ENCODE assay signal across 8 mouse cellular contexts in genomic region chr2:92427882-92428281, GRCm38 (mm10). TPM values are rescaled to one million over a fixed set of nuclear protein-coding genes. Genes with fewer than 3 reads are reported as not detected.
DNase-seq lines count a peak whose midpoint lies in the region; ATAC-seq lines count a peak whose summit lies in the region.

No protein-coding gene starts in this region.

- 72% methylated on average over 6 of the region's 6 CpGs for WGBS in limb, embryonic 11.5 days
- whole genome bisulfite sequencing in limb, embryonic 10.5 days: 72% methylated on average over 6 of the region's 6 CpGs
- WGBS in embryonic facial prominence, embryonic 13.5 days: 38% methylated on average over 6 of the region's 6 CpGs
- 38% methylated on average over 6 of the region's 6 CpGs for WGBS in heart, embryonic 13.5 days
- WGBS in liver, embryonic 16.5 days (ENCODE audit: insufficient replicate concordance): 59% methylated on average over 6 of the region's 6 CpGs

- no peak overlapping the region for H3K9ac ChIP-seq in limb, embryonic 11.5 days (ENCODE audit: low read length)
- no peak overlapping the region for H3K9ac ChIP-seq in embryonic facial prominence, embryonic 13.5 days
- H3K9ac ChIP-seq in heart, embryonic 13.5 days: peak overlapping the region; percentile 37; the same call in 1 of the 2 replicates
- 0 out of 2 replicates have a peak overlapping the region, but pooled peaks have one; percentile 12 for H3K9ac ChIP-seq in liver, embryonic 16.5 days (ENCODE audit: low read depth, low read length)

- no peaks in the 10 kb centered on the region for H3K9me3 ChIP-seq in limb, embryonic 11.5 days (ENCODE audit: control insufficient read depth, low read length)
- H3K9me3 ChIP-seq in limb, embryonic 10.5 days (replicated peaks): no peaks in the 10 kb centered on the region
- no peaks in the 10 kb centered on the region for H3K9me3 ChIP-seq in embryonic facial prominence, embryonic 13.5 days
- H3K9me3 ChIP-seq in heart, embryonic 13.5 days: no peaks in the 10 kb centered on the region
- H3K9me3 ChIP-seq in liver, embryonic 16.5 days (replicated peaks; ENCODE audit: control insufficient read depth, low read length): no peaks in the 10 kb centered on the region

- no peaks in the 10 kb centered on the region for H3K27me3 ChIP-seq in limb, embryonic 11.5 days (ENCODE audit: control insufficient read depth, insufficient read depth, low read length)
- no peaks in the 10 kb centered on the region for H3K27me3 ChIP-seq in limb, embryonic 10.5 days (ENCODE audit: low read depth, poor library complexity, severe bottlenecking)
- H3K27me3 ChIP-seq in embryonic facial prominence, embryonic 13.5 days: no peaks in the 10 kb centered on the region
- no peaks in the 10 kb centered on the region for H3K27me3 ChIP-seq in heart, embryonic 13.5 days (replicated peaks)
- H3K27me3 ChIP-seq in liver, embryonic 16.5 days (ENCODE audit: control insufficient read depth, insufficient read depth, low read depth, low read length): no peaks in the 10 kb centered on the region

- H3K27ac ChIP-seq in limb, embryonic 11.5 days (replicated peaks; ENCODE audit: low read depth, low read length): no peak overlapping the region
- H3K27ac ChIP-seq in limb, embryonic 10.5 days: no peak overlapping the region
- peak overlapping the region; percentile 71 for H3K27ac ChIP-seq in embryonic facial prominence, embryonic 13.5 days
- peak overlapping the region; percentile 55 for H3K27ac ChIP-seq in heart, embryonic 13.5 days (replicated peaks)
- H3K27ac ChIP-seq in liver, embryonic 16.5 days (ENCODE audit: low read length): no peak overlapping the region

- no peak for DNase-seq in limb, embryonic 11.5 days (ENCODE audit: low spot score)
- no peak for DNase-seq in limb, embryonic 10.5 days (ENCODE audit: low spot score)
- peak; percentile 83 to 93 for DNase-seq in kidney, postnatal 36 days
- peak; percentile 76 to 87 for DNase-seq in right cerebral cortex, postnatal 36 days (ENCODE audit: low spot score in 2 of 2)

- peaks cover 17% of the 10 kb centered on the region for H3K4me1 ChIP-seq in limb, embryonic 11.5 days (ENCODE audit: control insufficient read depth, insufficient read depth, low read length)
- peaks cover 29% of the 10 kb centered on the region for H3K4me1 ChIP-seq in limb, embryonic 10.5 days
- peaks cover 69% of the 10 kb centered on the region for H3K4me1 ChIP-seq in embryonic facial prominence, embryonic 13.5 days
- H3K4me1 ChIP-seq in heart, embryonic 13.5 days: peaks cover 100% of the 10 kb centered on the region
- peaks cover 50% of the 10 kb centered on the region for H3K4me1 ChIP-seq in liver, embryonic 16.5 days (ENCODE audit: control insufficient read depth, low read depth, low read length)

- ATAC-seq in limb, embryonic 11.5 days (ENCODE audit: insufficient number of reproducible peaks, low FRiP score, low TSS enrichment, low read depth): peak; percentile 48; the same call in 1 of the 2 replicates
- peak; percentile 80 for ATAC-seq in embryonic facial prominence, embryonic 13.5 days (ENCODE audit: insufficient number of reproducible peaks, insufficient read depth, low FRiP score, low TSS enrichment, low read depth)
- peak; percentile 26; the same call in 1 of the 2 replicates for ATAC-seq in heart, embryonic 13.5 days (ENCODE audit: extremely low read depth, insufficient number of reproducible peaks, low FRiP score, low TSS enrichment)
- peak; percentile 67 for ATAC-seq in liver, embryonic 16.5 days (ENCODE audit: low read depth)
- ATAC-seq in megakaryocyte-erythroid progenitor cell, adult 5-6 weeks (replicated peaks; ENCODE audit: low FRiP score, low TSS enrichment, poor library complexity, severe bottlenecking): no peak

- no peaks in the 10 kb centered on the region; the same call in 1 of the 2 replicates for H3K36me3 ChIP-seq in limb, embryonic 11.5 days (ENCODE audit: control insufficient read depth, insufficient read depth, low read length)
- peaks cover 39% of the 10 kb centered on the region for H3K36me3 ChIP-seq in limb, embryonic 10.5 days
- peaks cover 35% of the 10 kb centered on the region for H3K36me3 ChIP-seq in embryonic facial prominence, embryonic 13.5 days
- H3K36me3 ChIP-seq in heart, embryonic 13.5 days: peaks cover 26% of the 10 kb centered on the region
- H3K36me3 ChIP-seq in liver, embryonic 16.5 days (ENCODE audit: control insufficient read depth, insufficient read depth): peaks cover 21% of the 10 kb centered on the region

- no peak overlapping the region for H3K4me2 ChIP-seq in limb, embryonic 11.5 days (ENCODE audit: low read depth, severe bottlenecking)
- H3K4me2 ChIP-seq in embryonic facial prominence, embryonic 13.5 days: no peak overlapping the region
- H3K4me2 ChIP-seq in heart, embryonic 13.5 days: 0 out of 2 replicates have a peak overlapping the region, but pooled peaks have one; percentile 4
- H3K4me2 ChIP-seq in liver, embryonic 16.5 days (ENCODE audit: low read depth, low read length): no peak overlapping the region

- no peak overlapping the region for H3K4me3 ChIP-seq in limb, embryonic 11.5 days (ENCODE audit: low read depth, low read length)
- H3K4me3 ChIP-seq in limb, embryonic 10.5 days: no peak overlapping the region
- no peak overlapping the region for H3K4me3 ChIP-seq in embryonic facial prominence, embryonic 13.5 days
- no peak overlapping the region for H3K4me3 ChIP-seq in heart, embryonic 13.5 days
- H3K4me3 ChIP-seq in liver, embryonic 16.5 days (ENCODE audit: low read depth, low read length): no peak overlapping the region

RNA-seq across cellular contexts. Expression of gene Cry2, which starts 6.0 kb away (rescaled TPM):
- 18.0 and 18.1 TPM in 2 replicates for polyA plus RNA-seq in limb, embryonic 11.5 days (2014; fragmentation: Nextera tagmentation; extraction: Ambion mirVana)
- polyA plus RNA-seq in limb, embryonic 10.5 days (2016; fragmentation: Nextera tagmentation; extraction: Ambion mirVana): 19.0 and 25.2 TPM in 2 replicates
- polyA plus RNA-seq in embryonic facial prominence, embryonic 13.5 days (2015; fragmentation: Nextera tagmentation; extraction: Ambion mirVana): 22.9 and 28.2 TPM in 2 replicates
- 18.6 and 19.0 TPM in 2 replicates for polyA plus RNA-seq in heart, embryonic 13.5 days (2015; fragmentation: Nextera tagmentation; extraction: Ambion mirVana)
- polyA plus RNA-seq in liver, embryonic 16.5 days (2015; fragmentation: Nextera tagmentation; extraction: Ambion mirVana): 13.6 and 15.0 TPM in 2 replicates
- total RNA-seq in megakaryocyte-erythroid progenitor cell, adult 5-6 weeks (2014; fragmentation: Nextera tagmentation): 16.1 and 21.0 TPM in 2 replicates
- total RNA-seq in megakaryocyte-erythroid progenitor cell, adult 5-6 weeks (2017): 8.4 and 9.6 TPM in 2 replicates

RNA-seq across cellular contexts. Expression of gene Mapk8ip1, which starts 26.8 kb away (rescaled TPM):
- polyA plus RNA-seq in limb, embryonic 11.5 days (2014; fragmentation: Nextera tagmentation; extraction: Ambion mirVana): 15.1 and 19.9 TPM in 2 replicates
- polyA plus RNA-seq in limb, embryonic 10.5 days (2016; fragmentation: Nextera tagmentation; extraction: Ambion mirVana): 28.5 and 36.3 TPM in 2 replicates
- 22.0 and 23.9 TPM in 2 replicates for polyA plus RNA-seq in embryonic facial prominence, embryonic 13.5 days (2015; fragmentation: Nextera tagmentation; extraction: Ambion mirVana)
- 6.5 and 7.5 TPM in 2 replicates for polyA plus RNA-seq in heart, embryonic 13.5 days (2015; fragmentation: Nextera tagmentation; extraction: Ambion mirVana)
- 1.2 and 1.8 TPM in 2 replicates for polyA plus RNA-seq in liver, embryonic 16.5 days (2015; fragmentation: Nextera tagmentation; extraction: Ambion mirVana)
- total RNA-seq in megakaryocyte-erythroid progenitor cell, adult 5-6 weeks (2014; fragmentation: Nextera tagmentation): not detected in 2 replicates
- total RNA-seq in megakaryocyte-erythroid progenitor cell, adult 5-6 weeks (2017): not detected in 2 replicates

RNA-seq across cellular contexts. Expression of gene Slc35c1, which starts 32.5 kb away (rescaled TPM):
- 8.2 and 9.8 TPM in 2 replicates for polyA plus RNA-seq in limb, embryonic 11.5 days (2014; fragmentation: Nextera tagmentation; extraction: Ambion mirVana)
- 11.1 and 11.2 TPM in 2 replicates for polyA plus RNA-seq in limb, embryonic 10.5 days (2016; fragmentation: Nextera tagmentation; extraction: Ambion mirVana)
- polyA plus RNA-seq in embryonic facial prominence, embryonic 13.5 days (2015; fragmentation: Nextera tagmentation; extraction: Ambion mirVana): 10.0 and 10.6 TPM in 2 replicates
- polyA plus RNA-seq in heart, embryonic 13.5 days (2015; fragmentation: Nextera tagmentation; extraction: Ambion mirVana): 7.7 and 8.9 TPM in 2 replicates
- 10.2 and 12.3 TPM in 2 replicates for polyA plus RNA-seq in liver, embryonic 16.5 days (2015; fragmentation: Nextera tagmentation; extraction: Ambion mirVana)
- total RNA-seq in megakaryocyte-erythroid progenitor cell, adult 5-6 weeks (2014; fragmentation: Nextera tagmentation): 27.9 and 29.0 TPM in 2 replicates
- total RNA-seq in megakaryocyte-erythroid progenitor cell, adult 5-6 weeks (2017): 8.4 and 9.6 TPM in 2 replicates

RNA-seq across cellular contexts. Expression of gene 1700029I15Rik, which starts 45.5 kb away (rescaled TPM):
- 1.2 and 1.9 TPM in 2 replicates for polyA plus RNA-seq in limb, embryonic 11.5 days (2014; fragmentation: Nextera tagmentation; extraction: Ambion mirVana)
- 2.5 and 3.3 TPM in 2 replicates for polyA plus RNA-seq in limb, embryonic 10.5 days (2016; fragmentation: Nextera tagmentation; extraction: Ambion mirVana)
- polyA plus RNA-seq in embryonic facial prominence, embryonic 13.5 days (2015; fragmentation: Nextera tagmentation; extraction: Ambion mirVana): 2.5 and 4.0 TPM in 2 replicates
- polyA plus RNA-seq in heart, embryonic 13.5 days (2015; fragmentation: Nextera tagmentation; extraction: Ambion mirVana): 0.62 and 1.2 TPM in 2 replicates
- 1.1 and 1.5 TPM in 2 replicates for polyA plus RNA-seq in liver, embryonic 16.5 days (2015; fragmentation: Nextera tagmentation; extraction: Ambion mirVana)
- 1.2 and 1.5 TPM in 2 replicates for total RNA-seq in megakaryocyte-erythroid progenitor cell, adult 5-6 weeks (2014; fragmentation: Nextera tagmentation)
- 1.1 and 2.5 TPM in 2 replicates for total RNA-seq in megakaryocyte-erythroid progenitor cell, adult 5-6 weeks (2017)

RNA-seq across cellular contexts. Expression of gene Large2, which starts 53.2 kb away (rescaled TPM):
- polyA plus RNA-seq in limb, embryonic 11.5 days (2014; fragmentation: Nextera tagmentation; extraction: Ambion mirVana): 11.8 and 13.2 TPM in 2 replicates
- 11.5 and 13.0 TPM in 2 replicates for polyA plus RNA-seq in limb, embryonic 10.5 days (2016; fragmentation: Nextera tagmentation; extraction: Ambion mirVana)
- polyA plus RNA-seq in embryonic facial prominence, embryonic 13.5 days (2015; fragmentation: Nextera tagmentation; extraction: Ambion mirVana): 15.2 and 16.9 TPM in 2 replicates
- 1.8 and 2.3 TPM in 2 replicates for polyA plus RNA-seq in heart, embryonic 13.5 days (2015; fragmentation: Nextera tagmentation; extraction: Ambion mirVana)
- polyA plus RNA-seq in liver, embryonic 16.5 days (2015; fragmentation: Nextera tagmentation; extraction: Ambion mirVana): 2.5 and 3.5 TPM in 2 replicates
- total RNA-seq in megakaryocyte-erythroid progenitor cell, adult 5-6 weeks (2014; fragmentation: Nextera tagmentation): not detected in 2 replicates
- total RNA-seq in megakaryocyte-erythroid progenitor cell, adult 5-6 weeks (2017): not detected in 2 replicates

Comparison
In these comparisons a context has a peak if more than half of its experiments do, and no peak if none do; other contexts are left out.
1. DNase-seq: peak in kidney, postnatal 36 days (2 of 2) and right cerebral cortex, postnatal 36 days (2 of 2); none in limb, embryonic 11.5 days (single experiment) and limb, embryonic 10.5 days (single experiment).
2. H3K27ac ChIP-seq: peak in embryonic facial prominence, embryonic 13.5 days (single experiment) and heart, embryonic 13.5 days (single experiment); none in limb, embryonic 11.5 days (single experiment), limb, embryonic 10.5 days (single experiment) and liver, embryonic 16.5 days (single experiment).
3. H3K9ac ChIP-seq: peak in heart, embryonic 13.5 days (single experiment) and liver, embryonic 16.5 days (single experiment); none in limb, embryonic 11.5 days (single experiment) and embryonic facial prominence, embryonic 13.5 days (single experiment).